Mouse (Mus musculus) embryonic facial prominence, embryonic 15.5 days (tissue): Measurements from ENCODE around the gene Brpf3. TPM values are rescaled to one million over a fixed set of nuclear protein-coding genes. Genes with fewer than 3 reads are reported as not detected.
"Not testable (repeated sequence)": the region's sequence is repeated elsewhere in the genome, so short reads cannot be mapped to it uniquely, and the experiment has no call there.

Source experiments
- ATAC-seq: fragments of 200-750 bp; cut with Nextera tagmentation; 2 replicates; pipeline ENCODE4 v1.8.0; 2017; ENCODE audit warnings: low read depth, moderate TSS enrichment; ENCODE audit not compliant: insufficient number of reproducible peaks, low FRiP score, low TSS enrichment
- H3K27ac ChIP-seq: fragments of 300-500 bp; sonication (generic); replicated peaks from 2 replicates; pipeline ENCODE4 v1.5.1; 2015; ENCODE audit warnings: mild to moderate bottlenecking, inconsistent platforms
- H3K27me3 ChIP-seq: fragments of 300-500 bp; sonication (generic); 2 replicates; pipeline ENCODE4 v1.6.1; 2015; ENCODE audit warnings: inconsistent platforms
- H3K36me3 ChIP-seq: fragments of 300-500 bp; sonication (generic); 2 replicates; pipeline ENCODE4 v1.6.1; 2015; ENCODE audit warnings: mild to moderate bottlenecking, inconsistent platforms
- H3K4me1 ChIP-seq: fragments of 300-500 bp; sonication (generic); 2 replicates; pipeline ENCODE4 v1.6.1; 2015; ENCODE audit warnings: inconsistent platforms
- H3K4me2 ChIP-seq: fragments of 300-500 bp; sonication (generic); replicated peaks from 2 replicates; pipeline ENCODE4 v1.6.1; 2015; ENCODE audit warnings: mild to moderate bottlenecking, inconsistent platforms
- H3K4me3 ChIP-seq: fragments of 300-500 bp; sonication (generic); replicated peaks from 2 replicates; pipeline ENCODE4 v1.5.1; 2015; ENCODE audit warnings: mild to moderate bottlenecking, inconsistent platforms
- H3K9ac ChIP-seq: fragments of 300-500 bp; sonication (generic); 2 replicates; pipeline ENCODE4 v1.6.1; 2015; ENCODE audit warnings: inconsistent platforms
- H3K9me3 ChIP-seq: fragments of 300-500 bp; sonication (generic); replicated peaks from 2 replicates; pipeline ENCODE4 v1.6.1; 2016; ENCODE audit warnings: inconsistent platforms
- WGBS: fragments of 180-500 bp; shearing (Covaris S2); methylation state at CpG from one replicate; pipeline ENCODE4 v1.1.7; 2015; 5-methylcytosine and 5-hydroxymethylcytosine counted together
- polyA plus RNA-seq: library from polyadenylated mRNA; unstranded; fragments of >200 nt; fragmentation: Nextera tagmentation; extraction: Ambion mirVana; gene quantifications from 2 replicates; pipeline ENCODE4 v1.2.1, GENCODE M21; 2015

Brpf3 gene
- polyA plus RNA-seq, 1 experiment from 2014 or later: 11.2 TPM

- Histone ChIP-seq H3K4me3 (no peak overlapping the region), H3K27me3 (no peaks in the 10 kb centered on the region), H3K27ac (no peak overlapping the region), H3K9me3 (no peaks in the 10 kb centered on the region), H3K4me2 (no peak overlapping the region), H3K9ac (no peak overlapping the region), H3K36me3 (peaks cover 79% of the 10 kb centered on the region), H3K4me1 (no peaks in the 10 kb centered on the region)
- WGBS: 77% methylated on average over 10 of the region's 10 CpGs
- no peak for ATAC-seq
Measured at GRCm38 (mm10) chr17:28815384-28816004, 14.6 kb downstream of the Brpf3 start.

DNA sequence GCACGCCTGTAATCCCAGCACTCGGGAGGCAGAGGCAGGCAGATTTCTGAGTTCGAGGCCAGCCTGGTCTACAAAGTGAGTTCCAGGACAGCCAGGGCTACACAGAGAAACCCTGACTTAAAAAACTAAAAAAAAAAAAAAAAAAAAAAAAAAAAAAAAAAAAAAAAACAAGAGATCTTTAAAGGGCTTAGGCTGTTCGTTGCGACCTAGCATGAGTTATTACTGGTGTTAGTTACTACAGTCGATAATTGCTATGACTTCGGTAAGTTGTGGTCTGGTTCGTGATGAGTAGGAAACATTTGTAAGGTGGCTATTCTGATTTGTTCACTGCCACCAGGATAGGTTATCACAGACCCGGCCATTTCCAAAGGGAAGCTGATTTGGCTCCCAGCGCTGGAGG, 15.4 kb downstream of the Brpf3 start:
- not testable (repeated sequence) for H3K9ac ChIP-seq, H3K4me2 ChIP-seq, H3K9me3 ChIP-seq, H3K27me3 ChIP-seq, ATAC-seq, H3K4me3 ChIP-seq, H3K4me1 ChIP-seq, H3K27ac ChIP-seq
- 92% methylated on average over 10 of the region's 10 CpGs for WGBS
- peaks cover 79% of the 10 kb centered on the region for H3K36me3 ChIP-seq

GRCm38 (mm10) chr17:28816875-28817811, 16.3 kb downstream of the Brpf3 start:
- Histone ChIP-seq H3K36me3 (peaks cover 87% of the 10 kb centered on the region), H3K4me2 (no peak overlapping the region), H3K4me1 (no peaks in the 10 kb centered on the region), H3K9me3 (no peaks in the 10 kb centered on the region), H3K27me3 (no peaks in the 10 kb centered on the region), H3K27ac (no peak overlapping the region), H3K4me3 (no peak overlapping the region), H3K9ac (no peak overlapping the region)
- ATAC-seq: no peak
- 94% methylated on average over 25 of the region's 25 CpGs for WGBS

GRCm38 (mm10) chr17:28820189-28820588, 19.3 kb downstream of the Brpf3 start:
- no peak for ATAC-seq
- H3K4me3 ChIP-seq: no peak overlapping the region
- H3K4me1 ChIP-seq: no peaks in the 10 kb centered on the region
- H3K27ac ChIP-seq: no peak overlapping the region
- WGBS: 75% methylated on average over 2 of the region's 2 CpGs
- peaks cover 86% of the 10 kb centered on the region for H3K36me3 ChIP-seq
- H3K9ac ChIP-seq: no peak overlapping the region
- no peaks in the 10 kb centered on the region for H3K27me3 ChIP-seq
- H3K9me3 ChIP-seq: no peaks in the 10 kb centered on the region
- H3K4me2 ChIP-seq: no peak overlapping the region

DNA sequence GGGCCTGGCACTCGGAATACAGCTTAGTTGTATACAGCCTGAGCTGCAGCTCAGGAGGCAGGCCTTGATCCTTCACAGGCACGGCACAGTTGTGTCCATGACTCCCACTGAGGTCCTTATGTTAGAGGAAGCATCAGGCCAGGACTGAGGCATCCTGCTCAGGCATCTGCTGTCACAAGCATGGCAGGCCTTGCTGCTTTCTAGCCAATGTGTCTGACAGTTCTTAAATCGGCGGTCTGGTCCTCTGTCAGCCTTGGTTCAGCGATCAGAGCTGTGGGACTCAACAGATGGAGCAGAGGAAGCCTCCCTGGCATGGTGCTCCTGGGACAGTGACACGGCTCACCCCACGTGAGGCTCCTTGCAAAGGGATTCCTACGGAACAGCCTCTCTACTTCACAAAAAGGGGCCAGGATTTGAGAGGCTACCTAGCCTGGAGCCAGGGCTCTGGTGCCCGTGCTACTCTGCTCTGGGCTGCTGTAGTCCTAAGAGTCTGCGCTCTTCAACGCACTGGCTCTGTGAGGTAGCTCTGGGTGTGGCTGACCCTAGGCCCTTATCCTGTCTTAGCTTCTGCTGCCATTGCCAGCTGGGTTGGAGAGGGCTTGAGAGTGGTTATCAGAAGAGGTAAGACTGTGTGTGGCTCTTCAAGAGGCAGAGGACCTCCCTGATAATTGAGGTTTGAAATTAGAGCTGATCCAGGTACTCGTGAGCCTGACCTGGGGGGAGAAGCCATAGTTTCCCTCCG, 22.3 kb downstream of the Brpf3 start:
- WGBS: 87% methylated on average over 13 of the region's 13 CpGs
- ATAC-seq: no peak
- peaks cover 89% of the 10 kb centered on the region for H3K36me3 ChIP-seq
- no peak overlapping the region for H3K4me3 ChIP-seq
- H3K4me1 ChIP-seq: no peaks in the 10 kb centered on the region
- no peak overlapping the region for H3K4me2 ChIP-seq
- H3K27ac ChIP-seq: no peak overlapping the region
- no peaks in the 10 kb centered on the region for H3K9me3 ChIP-seq
- no peaks in the 10 kb centered on the region for H3K27me3 ChIP-seq
- H3K9ac ChIP-seq: no peak overlapping the region

DNA sequence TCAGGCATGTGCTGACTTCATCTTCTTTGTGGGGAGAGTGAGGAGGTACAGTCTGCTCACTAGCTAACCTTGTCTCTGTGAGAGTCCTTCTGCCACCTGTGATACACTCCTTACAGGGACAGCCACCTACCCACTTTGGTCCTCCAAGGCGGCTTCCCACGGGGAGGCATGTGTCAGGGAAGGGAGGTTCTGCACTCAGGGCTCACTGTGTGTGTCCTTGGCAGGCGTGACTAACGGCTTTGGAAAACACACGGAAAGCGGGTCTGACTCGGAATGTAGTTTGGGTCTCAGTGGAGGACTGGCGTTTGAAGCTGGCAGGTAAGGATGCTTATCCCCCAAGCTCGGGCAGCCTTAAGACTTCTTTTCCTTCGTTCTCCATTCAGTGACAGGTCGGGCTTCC, 22.9 kb downstream of the Brpf3 start:
- Histone ChIP-seq H3K4me1 (no peaks in the 10 kb centered on the region), H3K36me3 (peaks cover 89% of the 10 kb centered on the region), H3K9ac (no peak overlapping the region), H3K27ac (no peak overlapping the region), H3K4me3 (no peak overlapping the region), H3K27me3 (no peaks in the 10 kb centered on the region), H3K9me3 (no peaks in the 10 kb centered on the region), H3K4me2 (no peak overlapping the region)
- WGBS: 82% methylated on average over 11 of the region's 11 CpGs
- no peak for ATAC-seq

GRCm38 (mm10) chr17:28824896-28825295, 24.0 kb downstream of the Brpf3 start:
- H3K36me3 ChIP-seq: peaks cover 92% of the 10 kb centered on the region
- ATAC-seq: no peak

GRCm38 (mm10) chr17:28825359-28826041, 24.6 kb downstream of the Brpf3 start:
- H3K36me3 ChIP-seq: peaks cover 97% of the 10 kb centered on the region
- H3K9me3 ChIP-seq: no peaks in the 10 kb centered on the region
- no peak overlapping the region for H3K27ac ChIP-seq
- no peaks in the 10 kb centered on the region for H3K4me1 ChIP-seq
- H3K4me3 ChIP-seq: no peak overlapping the region
- H3K4me2 ChIP-seq: no peak overlapping the region
- 91% methylated on average over 6 of the region's 6 CpGs for WGBS
- no peak overlapping the region for H3K9ac ChIP-seq
- ATAC-seq: no peak
- no peaks in the 10 kb centered on the region for H3K27me3 ChIP-seq

More at GRCm38 (mm10) chr17:28824896-28825295, 24.0 kb downstream of the Brpf3 start:
- Histone ChIP-seq H3K4me1 (no peaks in the 10 kb centered on the region), H3K27me3 (no peaks in the 10 kb centered on the region), H3K27ac (no peak overlapping the region), H3K4me3 (no peak overlapping the region), H3K4me2 (no peak overlapping the region), H3K9me3 (no peaks in the 10 kb centered on the region), H3K9ac (no peak overlapping the region)
- 78% methylated on average over 6 of the region's 6 CpGs for WGBS

- no peak overlapping the region for H3K4me2 ChIP-seq
- no peak overlapping the region for H3K9ac ChIP-seq
- H3K36me3 ChIP-seq: peaks cover 94% of the 10 kb centered on the region
- no peak overlapping the region for H3K27ac ChIP-seq
- 90% methylated on average over 8 of the region's 8 CpGs for WGBS
- no peak for ATAC-seq
- H3K9me3 ChIP-seq: no peaks in the 10 kb centered on the region
- H3K4me3 ChIP-seq: no peak overlapping the region
- no peaks in the 10 kb centered on the region for H3K27me3 ChIP-seq
- no peaks in the 10 kb centered on the region for H3K4me1 ChIP-seq
Measured at GRCm38 (mm10) chr17:28827665-28828231, 26.9 kb downstream of the Brpf3 start.

GRCm38 (mm10) chr17:28829120-28829519, 28.2 kb downstream of the Brpf3 start:
- 78% methylated on average over 14 of the region's 14 CpGs for WGBS
- Histone ChIP-seq H3K4me2 (no peak overlapping the region), H3K9me3 (no peaks in the 10 kb centered on the region), H3K9ac (no peak overlapping the region), H3K27me3 (no peaks in the 10 kb centered on the region), H3K4me3 (no peak overlapping the region), H3K27ac (no peak overlapping the region), H3K36me3 (peaks cover 93% of the 10 kb centered on the region), H3K4me1 (no peaks in the 10 kb centered on the region)
- ATAC-seq: no peak
